Mouse (Mus musculus): ENCODE measurements around the gene Tex14.

Tex14 gene

DNA sequence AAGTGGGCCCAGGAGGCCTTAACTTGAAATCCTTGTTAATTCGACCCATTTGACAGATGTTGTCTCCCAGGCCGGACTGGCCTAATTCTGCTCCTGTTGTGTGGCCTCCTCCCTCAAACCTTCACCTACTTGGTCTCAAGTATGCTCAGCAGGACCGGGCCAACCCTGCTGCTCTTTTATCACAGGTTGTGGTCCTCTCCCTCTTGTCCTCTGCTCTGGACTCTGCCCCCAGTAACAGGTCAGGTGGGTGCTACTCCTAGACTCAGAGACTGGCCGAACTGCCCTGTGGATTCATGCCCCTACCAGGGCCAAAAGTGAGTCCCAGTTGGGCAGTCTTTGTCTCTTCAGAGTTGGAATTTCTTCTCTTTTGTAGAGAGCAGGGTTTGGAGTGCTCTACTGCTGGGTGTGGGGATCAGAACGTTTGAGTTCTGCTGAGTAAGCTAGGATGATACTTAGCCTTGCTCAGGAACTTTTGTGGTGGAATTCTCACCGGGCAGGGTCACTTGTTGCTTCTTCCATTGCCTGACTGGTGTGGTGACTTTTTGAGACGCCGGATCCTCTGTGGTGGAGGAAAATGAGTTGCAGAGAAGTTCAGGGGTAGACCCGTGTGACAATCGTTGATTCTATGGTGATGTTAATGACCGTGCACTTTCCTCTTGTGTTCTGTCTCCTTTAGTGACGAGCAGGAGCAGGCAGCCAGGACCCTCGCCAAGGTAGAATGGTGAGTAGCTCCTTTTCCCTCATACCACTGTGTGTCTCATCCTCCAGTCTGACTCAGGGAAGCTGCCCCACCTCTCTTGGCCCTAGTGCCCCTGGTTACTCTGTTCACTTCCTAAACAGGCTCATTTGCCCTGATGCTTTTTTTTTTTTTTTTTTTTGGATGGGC lies 188.1 kb downstream of the Tex14 start:
- no peak for DNase-seq (ENCODE audit: low spot score)

- peak; percentile 75 for DNase-seq (ENCODE audit: low spot score)
Observed at GRCm38 (mm10) chr11:87595327-87595841, 190.5 kb downstream of the Tex14 start.

GRCm38 (mm10) chr11:87595976-87596375 lies 191.1 kb downstream of the Tex14 start:
- DNase-seq (ENCODE audit: low spot score): no peak

DNA sequence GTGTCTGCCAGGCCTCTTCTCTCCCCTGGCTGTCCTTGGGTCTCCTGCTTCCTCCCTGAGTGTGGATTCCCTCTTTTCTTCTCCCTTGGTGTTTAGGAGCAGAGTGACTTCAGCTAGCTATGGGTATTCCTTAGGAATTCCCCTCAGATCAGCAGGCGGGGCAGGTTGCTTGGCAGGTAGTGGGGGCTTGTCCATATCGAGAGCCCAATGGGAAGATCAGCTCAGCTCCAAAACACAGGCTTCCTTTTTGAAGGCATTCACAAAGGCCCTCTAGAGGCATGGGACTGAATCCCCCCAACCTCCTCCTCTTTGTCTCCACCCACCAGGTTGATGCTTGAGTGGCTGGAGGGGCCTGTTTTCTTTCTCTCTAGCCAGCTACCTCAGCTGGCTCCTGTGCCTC lies 191.6 kb downstream of the Tex14 start:
- no peak for DNase-seq (ENCODE audit: low spot score)

DNA sequence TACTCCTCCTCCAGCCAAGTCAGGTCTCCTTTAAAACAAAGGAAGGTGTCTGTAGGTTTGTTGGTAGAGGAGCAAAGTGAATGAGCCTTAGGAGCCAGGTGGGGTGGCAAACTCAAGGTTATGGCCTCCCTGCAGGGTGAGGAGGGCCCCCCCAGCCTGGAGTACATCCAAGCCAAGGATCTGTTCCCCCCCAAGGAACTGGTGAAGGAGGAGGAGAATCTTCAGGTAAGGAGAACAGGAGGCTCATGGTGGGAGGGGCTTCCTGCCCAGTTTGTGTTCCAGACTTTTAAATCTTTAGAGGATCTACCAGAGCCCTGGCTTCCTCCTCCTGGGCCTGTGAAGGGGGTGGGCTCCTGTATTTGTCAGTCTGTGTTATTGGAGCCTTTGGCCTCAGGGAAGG lies 192.2 kb downstream of the Tex14 start:
- no peak for DNase-seq (ENCODE audit: low spot score)

- no peak for DNase-seq (ENCODE audit: low spot score)
Observed at GRCm38 (mm10) chr11:87599395-87600089, 194.7 kb downstream of the Tex14 start.

- DNase-seq (ENCODE audit: low spot score): no peak
Observed at GRCm38 (mm10) chr11:87600322-87600853, 195.5 kb downstream of the Tex14 start.

DNA sequence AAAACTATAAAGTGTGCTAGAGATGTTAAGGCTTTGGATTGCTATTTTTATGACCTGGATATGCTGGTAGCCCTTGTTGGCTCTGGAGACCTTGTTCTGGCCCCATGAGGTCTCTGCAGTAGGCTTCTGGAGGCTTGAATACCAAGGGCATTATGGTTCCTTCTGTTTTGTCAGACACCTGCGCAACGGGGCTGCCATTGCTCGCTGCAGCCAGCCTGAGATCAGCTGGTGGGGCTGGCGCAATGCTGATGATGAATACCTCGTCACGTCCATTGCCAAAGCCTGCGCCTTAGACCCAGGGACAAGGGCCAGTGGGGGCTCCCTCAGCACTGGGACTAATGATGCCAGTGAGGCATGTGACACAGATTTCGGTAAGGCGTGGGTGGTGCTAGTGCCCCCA lies 197.4 kb downstream of the Tex14 start:
- no peak for DNase-seq (ENCODE audit: low spot score)

GRCm38 (mm10) chr11:87603571-87603970 lies 198.7 kb downstream of the Tex14 start:
- no peak for DNase-seq (ENCODE audit: low spot score)
